Mouse (Mus musculus): Measurements from ENCODE around the gene Olfr837.
"Not testable (repeated sequence)": the region's sequence is repeated elsewhere in the genome, so short reads cannot be mapped to it uniquely, and the experiment has no call there.

The Olfr837 gene

GRCm38 (mm10) chr9:19136017-19136416 is at the start of gene Olfr837:
TSS of gene Olfr837 (plus strand) at chr9:19136317.
- ATAC-seq (ENCODE audit: low TSS enrichment), result no peak

- not testable (repeated sequence) for ATAC-seq (ENCODE audit: low TSS enrichment)
Observed at GRCm38 (mm10) chr9:19092889-19093753, 43.0 kb upstream of the Olfr837 start.

- ATAC-seq (ENCODE audit: low TSS enrichment), result no peak
Observed at GRCm38 (mm10) chr9:19097286-19097685, 38.8 kb upstream of the Olfr837 start.

GRCm38 (mm10) chr9:19120082-19120481 is 16.0 kb upstream of the Olfr837 start, which contains the start of gene Olfr836:
TSS of gene Olfr836 (plus strand) at chr9:19120382.
- ATAC-seq (ENCODE audit: low TSS enrichment), result no peak

- ATAC-seq (ENCODE audit: low TSS enrichment), result no peak
Observed at GRCm38 (mm10) chr9:19177212-19177611, 41.1 kb downstream of the Olfr837 start, which contains the start of gene Olfr839-ps1. TSS of gene Olfr839-ps1 (minus strand) at chr9:19177312.
